Mouse (Mus musculus) liver, embryonic 11.5 days (tissue): Measurements from ENCODE around the gene Sclt1. TPM values are rescaled to one million over a fixed set of nuclear protein-coding genes. Genes with fewer than 3 reads are reported as not detected.

Source experiments
- ATAC-seq: fragments of 200-750 bp; cut with Nextera tagmentation; replicated peaks from 2 replicates; pipeline ENCODE4 v1.8.0; 2017; ENCODE audit warnings: moderate number of reproducible peaks, mild to moderate bottlenecking, moderate TSS enrichment, moderate library complexity; ENCODE audit not compliant: low FRiP score
- DNase-seq: peaks from one replicate; pipeline ENCODE4 v3.0.0-alpha.2; 2017; ENCODE audit warnings: low spot score
- H3K27ac ChIP-seq: fragments of 300-500 bp; sonication (generic); 2 replicates; pipeline ENCODE4 v1.5.1; 2014; ENCODE audit warnings: mild to moderate bottlenecking, low read depth, low read length, control low read depth
- H3K27me3 ChIP-seq: fragments of 300-500 bp; sonication (generic); replicated peaks from 2 replicates; pipeline ENCODE4 v1.6.1; 2014; ENCODE audit warnings: low read length, mixed read lengths; ENCODE audit not compliant: control insufficient read depth, insufficient read depth
- H3K36me3 ChIP-seq: fragments of 300-500 bp; sonication (generic); 2 replicates; pipeline ENCODE4 v1.6.1; 2014; ENCODE audit warnings: mild to moderate bottlenecking, low read length, moderate library complexity, mixed read lengths; ENCODE audit not compliant: control insufficient read depth, insufficient read depth
- H3K4me1 ChIP-seq: fragments of 300-500 bp; sonication (generic); replicated peaks from 2 replicates; pipeline ENCODE4 v1.6.1; 2014; ENCODE audit warnings: low read length, mixed read lengths; ENCODE audit not compliant: control insufficient read depth, insufficient read depth
- H3K4me2 ChIP-seq: fragments of 300-500 bp; sonication (generic); 2 replicates; pipeline ENCODE4 v1.6.1; 2014; ENCODE audit warnings: mild to moderate bottlenecking, control low read depth, moderate library complexity
- H3K4me3 ChIP-seq: fragments of 300-500 bp; sonication (generic); 2 replicates; pipeline ENCODE4 v1.5.1; 2014; ENCODE audit warnings: low read depth, low read length, control low read depth
- H3K9ac ChIP-seq: fragments of 300-500 bp; sonication (generic); 2 replicates; pipeline ENCODE4 v1.6.1; 2014; ENCODE audit warnings: low read depth, low read length, control low read depth
- H3K9me3 ChIP-seq: fragments of 300-500 bp; sonication (generic); 2 replicates; pipeline ENCODE4 v1.6.1; 2016; ENCODE audit warnings: low read length, inconsistent platforms, mixed read lengths; ENCODE audit not compliant: control insufficient read depth
- WGBS: fragments of 180-500 bp; shearing (Covaris S2); extraction: QIAGEN DNeasy Blood & Tissue Kit; methylation state at CpG from one replicate; pipeline ENCODE4 v1.1.7; 2014; 5-methylcytosine and 5-hydroxymethylcytosine counted together
- polyA plus RNA-seq: library from polyadenylated mRNA; unstranded; fragments of >200 nt; fragmentation: Nextera tagmentation; extraction: Ambion mirVana; gene quantifications from 2 replicates; pipeline ENCODE4 v1.2.1, GENCODE M21; 2014

Gene Sclt1
- polyA plus RNA-seq, 1 experiment from 2014 or later: 13.2 TPM

DNA sequence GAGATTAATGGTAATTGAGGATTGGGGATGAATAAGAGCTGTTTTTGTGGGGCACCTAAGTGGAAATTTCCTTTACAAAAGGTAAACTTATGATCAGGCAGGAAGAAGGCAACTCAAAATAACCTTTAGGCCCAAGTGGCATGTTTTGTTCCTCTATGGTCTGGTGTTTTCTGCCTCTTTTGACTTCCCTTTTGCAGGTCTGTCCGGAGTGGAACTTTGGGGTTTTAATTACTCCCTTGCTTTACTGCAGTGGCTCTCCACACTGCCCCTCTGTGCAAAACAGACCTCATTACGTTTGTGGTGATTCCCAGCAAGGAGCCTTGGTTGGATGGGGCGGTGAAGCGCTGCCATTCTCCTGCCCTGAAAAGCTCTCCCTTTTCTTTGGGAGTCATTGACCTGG lies 162.4 kb downstream of the Sclt1 start:
- no peaks in the 10 kb centered on the region for H3K36me3 ChIP-seq
- WGBS: 66% methylated on average over 4 of the region's 4 CpGs
- DNase-seq: no peak
- H3K27me3 ChIP-seq: no peaks in the 10 kb centered on the region
- H3K4me2 ChIP-seq: no peak overlapping the region
- no peak overlapping the region for H3K9ac ChIP-seq
- H3K9me3 ChIP-seq: no peaks in the 10 kb centered on the region
- no peak for ATAC-seq
- no peak overlapping the region for H3K27ac ChIP-seq
- peaks cover 26% of the 10 kb centered on the region; the same call in 1 of the 2 replicates for H3K4me1 ChIP-seq
- no peak overlapping the region for H3K4me3 ChIP-seq

DNA sequence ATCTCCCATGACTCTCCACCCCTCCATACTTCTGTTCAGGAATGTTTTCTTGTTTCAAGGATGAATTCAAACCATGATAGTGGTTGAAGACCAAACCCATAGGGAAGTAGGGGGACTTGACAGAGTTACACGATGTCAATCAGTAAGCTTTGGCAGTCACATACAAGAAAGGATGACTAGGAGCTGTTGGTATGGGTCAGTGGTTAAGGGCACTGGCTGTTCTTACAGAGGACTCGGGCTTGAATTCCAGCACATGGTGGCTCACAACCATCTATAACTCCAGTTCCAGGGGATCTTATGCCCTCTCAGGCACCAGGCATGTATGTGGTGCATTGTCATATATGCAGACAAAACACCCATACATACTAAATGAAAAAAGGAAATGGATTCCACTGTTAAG lies 165.1 kb downstream of the Sclt1 start:
- DNase-seq (no peak), ATAC-seq (no peak)
- H3K36me3 ChIP-seq: no peaks in the 10 kb centered on the region
- no peak overlapping the region for H3K27ac ChIP-seq
- 83% methylated on average over 2 of the region's 2 CpGs for WGBS
- H3K9me3 ChIP-seq: no peaks in the 10 kb centered on the region
- no peak overlapping the region for H3K9ac ChIP-seq
- H3K4me1 ChIP-seq: peaks cover 39% of the 10 kb centered on the region
- no peak overlapping the region for H3K4me2 ChIP-seq
- H3K27me3 ChIP-seq: no peaks in the 10 kb centered on the region
- no peak overlapping the region for H3K4me3 ChIP-seq

Other genes with a start within 250 kb of the Sclt1 start
- 16.7 and 18.6 TPM in 2 replicates for gene Jade1, start 186.8 kb downstream of the Sclt1 start, polyA plus RNA-seq
- gene D3Ertd751e, start 97 bp upstream of the Sclt1 start, polyA plus RNA-seq: 13.2 and 18.2 TPM in 2 replicates